Mouse (Mus musculus): ENCODE results near the gene Trap1. TPM values are rescaled to one million over a fixed set of nuclear protein-coding genes. Genes with fewer than 3 reads are reported as not detected.
"Not testable (repeated sequence)": the region's sequence is repeated elsewhere in the genome, so short reads cannot be mapped to it uniquely, and the experiment has no call there.

Gene Trap1
- polyA plus RNA-seq, 1 experiment from 2014 or later, result 82.8 TPM

DNA sequence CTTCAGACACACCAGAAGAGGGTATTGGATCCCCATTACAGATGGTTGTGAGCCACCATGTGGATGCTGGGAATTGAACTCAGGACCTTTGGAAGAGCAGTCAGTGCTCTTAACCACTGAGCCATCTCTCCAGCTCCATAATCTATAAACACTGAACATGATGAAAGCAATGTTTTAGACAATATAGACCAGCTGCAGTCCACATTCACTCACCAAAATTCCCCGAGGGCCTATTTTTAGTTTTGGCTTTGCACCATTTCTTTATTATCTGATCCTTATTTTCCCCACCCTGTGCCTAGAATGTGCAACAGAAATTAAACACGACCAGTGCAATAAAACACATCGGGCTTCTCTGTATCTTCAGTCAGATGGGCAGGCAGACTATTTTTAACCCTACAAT is 2.8 kb upstream of the Trap1 start:
- H3K4me3 ChIP-seq (ENCODE audit: low read depth, low read length); H3K27ac ChIP-seq (ENCODE audit: low read length); H3K4me2 ChIP-seq (ENCODE audit: low read depth, low read length); H3K9me3 ChIP-seq (replicated peaks; ENCODE audit: control insufficient read depth, low read length); H3K9ac ChIP-seq (ENCODE audit: low read depth, low read length); ATAC-seq (ENCODE audit: low read depth); H3K27me3 ChIP-seq (ENCODE audit: control insufficient read depth, insufficient read depth, low read depth, low read length): not testable (repeated sequence)
- H3K36me3 ChIP-seq (ENCODE audit: control insufficient read depth, insufficient read depth), result peaks cover 15% of the 10 kb centered on the region
- 57% methylated on average over 3 of the region's 3 CpGs for WGBS (ENCODE audit: insufficient replicate concordance)
- peaks cover 18% of the 10 kb centered on the region for H3K4me1 ChIP-seq (ENCODE audit: control insufficient read depth, low read depth, low read length)

DNA sequence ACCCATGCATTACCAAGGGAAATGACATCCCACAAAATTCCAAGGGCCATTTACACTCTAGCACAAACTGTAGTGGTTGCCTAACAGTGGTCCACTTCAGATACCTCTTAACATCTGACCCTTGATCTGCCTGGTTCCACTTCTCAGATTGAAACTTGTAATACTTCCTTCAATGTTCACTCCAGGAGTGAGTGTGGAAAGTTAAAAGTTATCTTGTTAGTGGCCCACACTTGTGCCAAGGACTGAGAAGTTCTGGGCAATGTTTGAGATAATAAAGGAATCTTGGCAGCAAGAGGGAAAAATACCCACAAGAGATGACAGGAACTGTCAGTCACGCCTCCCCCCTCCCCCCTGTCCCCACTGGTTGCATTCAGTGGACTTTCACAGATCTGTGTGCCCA is 2.0 kb upstream of the Trap1 start:
- Histone ChIP-seq H3K36me3 (ENCODE audit: control insufficient read depth, insufficient read depth) (peaks cover 8% of the 10 kb centered on the region), H3K4me3 (ENCODE audit: low read depth, low read length) (no peak overlapping the region), H3K9ac (ENCODE audit: low read depth, low read length) (no peak overlapping the region), H3K27ac (ENCODE audit: low read length) (no peak overlapping the region), H3K4me1 (ENCODE audit: control insufficient read depth, low read depth, low read length) (peaks cover 25% of the 10 kb centered on the region), H3K27me3 (ENCODE audit: control insufficient read depth, insufficient read depth, low read depth, low read length) (no peaks in the 10 kb centered on the region), H3K9me3 (replicated peaks; ENCODE audit: control insufficient read depth, low read length) (no peaks in the 10 kb centered on the region), H3K4me2 (ENCODE audit: low read depth, low read length) (no peak overlapping the region)
- ATAC-seq (ENCODE audit: low read depth), result no peak
- 50% methylated on average over 1 of the region's 1 CpGs for WGBS (ENCODE audit: insufficient replicate concordance)

DNA sequence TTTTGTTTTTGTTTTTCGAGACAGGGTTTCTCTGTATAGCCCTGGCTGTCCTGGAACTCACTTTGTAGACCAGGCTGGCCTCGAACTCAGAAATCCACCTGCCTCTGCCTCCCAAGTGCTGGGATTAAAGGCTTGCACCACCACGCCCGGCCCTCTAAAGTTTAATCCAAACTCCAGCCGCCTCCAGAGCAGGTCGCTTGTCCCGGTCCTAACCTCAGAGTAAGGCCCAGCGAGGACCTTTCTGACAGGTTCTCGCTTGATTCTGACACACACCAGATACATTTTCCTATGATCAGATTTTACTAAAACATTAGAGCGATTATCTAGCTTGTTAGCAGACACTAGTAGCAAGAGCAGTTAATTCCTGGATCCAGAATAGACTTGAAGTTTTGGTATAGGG is 675 bp upstream of the Trap1 start:
- ATAC-seq (ENCODE audit: low read depth); H3K9me3 ChIP-seq (replicated peaks; ENCODE audit: control insufficient read depth, low read length); H3K36me3 ChIP-seq (ENCODE audit: control insufficient read depth, insufficient read depth); H3K27me3 ChIP-seq (ENCODE audit: control insufficient read depth, insufficient read depth, low read depth, low read length): not testable (repeated sequence)
- Histone ChIP-seq H3K4me2 (ENCODE audit: low read depth, low read length) (peak overlapping the region; percentile 79), H3K4me3 (ENCODE audit: low read depth, low read length) (peak overlapping the region; percentile 90), H3K27ac (ENCODE audit: low read length) (peak overlapping the region; percentile 75; the same call in 1 of the 2 replicates), H3K9ac (ENCODE audit: low read depth, low read length) (peak overlapping the region; percentile 84; the same call in 1 of the 2 replicates), H3K4me1 (ENCODE audit: control insufficient read depth, low read depth, low read length) (peaks cover 29% of the 10 kb centered on the region)
- 64% methylated on average over 10 of the region's 10 CpGs for WGBS (ENCODE audit: insufficient replicate concordance)

- no peak for ATAC-seq (ENCODE audit: low read depth)
- Histone ChIP-seq H3K4me3 (ENCODE audit: low read depth, low read length) (no peak overlapping the region), H3K27ac (ENCODE audit: low read length) (no peak overlapping the region), H3K9me3 (replicated peaks; ENCODE audit: control insufficient read depth, low read length) (no peaks in the 10 kb centered on the region), H3K36me3 (ENCODE audit: control insufficient read depth, insufficient read depth) (no peaks in the 10 kb centered on the region), H3K27me3 (ENCODE audit: control insufficient read depth, insufficient read depth, low read depth, low read length) (no peaks in the 10 kb centered on the region), H3K4me2 (ENCODE audit: low read depth, low read length) (no peak overlapping the region), H3K9ac (ENCODE audit: low read depth, low read length) (no peak overlapping the region), H3K4me1 (ENCODE audit: control insufficient read depth, low read depth, low read length) (peaks cover 29% of the 10 kb centered on the region)
- WGBS (ENCODE audit: insufficient replicate concordance), result 10% methylated on average over 3 of the region's 3 CpGs
These were observed 2.8 kb downstream of the Trap1 start for GRCm38 (mm10) chr16:4074836-4075235.

GRCm38 (mm10) chr16:4074297-4074696 is 3.3 kb downstream of the Trap1 start:
- H3K4me2 ChIP-seq (ENCODE audit: low read depth, low read length), result no peak overlapping the region
- ATAC-seq (ENCODE audit: low read depth), result no peak
- WGBS (ENCODE audit: insufficient replicate concordance), result 51% methylated on average over 6 of the region's 6 CpGs
- no peaks in the 10 kb centered on the region for H3K27me3 ChIP-seq (ENCODE audit: control insufficient read depth, insufficient read depth, low read depth, low read length)
- H3K9me3 ChIP-seq (replicated peaks; ENCODE audit: control insufficient read depth, low read length), result no peaks in the 10 kb centered on the region
- no peak overlapping the region for H3K4me3 ChIP-seq (ENCODE audit: low read depth, low read length)
- H3K36me3 ChIP-seq (ENCODE audit: control insufficient read depth, insufficient read depth), result no peaks in the 10 kb centered on the region
- H3K9ac ChIP-seq (ENCODE audit: low read depth, low read length), result no peak overlapping the region
- H3K27ac ChIP-seq (ENCODE audit: low read length), result no peak overlapping the region
- peaks cover 29% of the 10 kb centered on the region for H3K4me1 ChIP-seq (ENCODE audit: control insufficient read depth, low read depth, low read length)

- no peak overlapping the region for H3K9ac ChIP-seq (ENCODE audit: low read depth, low read length)
- H3K4me1 ChIP-seq (ENCODE audit: control insufficient read depth, low read depth, low read length), result no peaks in the 10 kb centered on the region
- H3K27ac ChIP-seq (ENCODE audit: low read length), result no peak overlapping the region
- peaks cover 20% of the 10 kb centered on the region for H3K36me3 ChIP-seq (ENCODE audit: control insufficient read depth, insufficient read depth)
- no peaks in the 10 kb centered on the region for H3K9me3 ChIP-seq (replicated peaks; ENCODE audit: control insufficient read depth, low read length)
- WGBS (ENCODE audit: insufficient replicate concordance), result 55% methylated on average over 8 of the region's 8 CpGs
- no peak overlapping the region for H3K4me2 ChIP-seq (ENCODE audit: low read depth, low read length)
- no peaks in the 10 kb centered on the region for H3K27me3 ChIP-seq (ENCODE audit: control insufficient read depth, insufficient read depth, low read depth, low read length)
- 0 out of 2 replicates have a peak, but pooled peaks have one; percentile 13 for ATAC-seq (ENCODE audit: low read depth)
- H3K4me3 ChIP-seq (ENCODE audit: low read depth, low read length), result no peak overlapping the region
These were observed 9.0 kb downstream of the Trap1 start for GRCm38 (mm10) chr16:4068588-4068987.

- no peak overlapping the region for H3K9ac ChIP-seq (ENCODE audit: low read depth, low read length)
- H3K4me3 ChIP-seq (ENCODE audit: low read depth, low read length), result no peak overlapping the region
- ATAC-seq (ENCODE audit: low read depth), result no peak
- H3K4me1 ChIP-seq (ENCODE audit: control insufficient read depth, low read depth, low read length), result no peaks in the 10 kb centered on the region
- WGBS (ENCODE audit: insufficient replicate concordance), result 74% methylated on average over 4 of the region's 4 CpGs
- H3K27me3 ChIP-seq (ENCODE audit: control insufficient read depth, insufficient read depth, low read depth, low read length), result no peaks in the 10 kb centered on the region
- no peak overlapping the region for H3K27ac ChIP-seq (ENCODE audit: low read length)
- peaks cover 27% of the 10 kb centered on the region for H3K36me3 ChIP-seq (ENCODE audit: control insufficient read depth, insufficient read depth)
- no peaks in the 10 kb centered on the region for H3K9me3 ChIP-seq (replicated peaks; ENCODE audit: control insufficient read depth, low read length)
- no peak overlapping the region for H3K4me2 ChIP-seq (ENCODE audit: low read depth, low read length)
These were observed 12.7 kb downstream of the Trap1 start for GRCm38 (mm10) chr16:4064945-4065344.

- 55% methylated on average over 3 of the region's 3 CpGs for WGBS (ENCODE audit: insufficient replicate concordance)
- H3K36me3 ChIP-seq (ENCODE audit: control insufficient read depth, insufficient read depth), result peaks cover 32% of the 10 kb centered on the region
These were observed 23.8 kb downstream of the Trap1 start for GRCm38 (mm10) chr16:4053811-4054210.

GRCm38 (mm10) chr16:4052601-4053000 is 25.0 kb downstream of the Trap1 start:
- Histone ChIP-seq H3K27me3 (ENCODE audit: control insufficient read depth, insufficient read depth, low read depth, low read length) (no peaks in the 10 kb centered on the region), H3K4me3 (ENCODE audit: low read depth, low read length) (no peak overlapping the region), H3K36me3 (ENCODE audit: control insufficient read depth, insufficient read depth) (peaks cover 35% of the 10 kb centered on the region), H3K9me3 (replicated peaks; ENCODE audit: control insufficient read depth, low read length) (no peaks in the 10 kb centered on the region), H3K27ac (ENCODE audit: low read length) (no peak overlapping the region), H3K4me2 (ENCODE audit: low read depth, low read length) (no peak overlapping the region), H3K4me1 (ENCODE audit: control insufficient read depth, low read depth, low read length) (no peaks in the 10 kb centered on the region), H3K9ac (ENCODE audit: low read depth, low read length) (no peak overlapping the region)
- WGBS (ENCODE audit: insufficient replicate concordance), result 84% methylated on average over 4 of the region's 4 CpGs
- no peak for ATAC-seq (ENCODE audit: low read depth)

More at GRCm38 (mm10) chr16:4053811-4054210, 23.8 kb downstream of the Trap1 start:
- H3K27ac ChIP-seq (ENCODE audit: low read length), result no peak overlapping the region
- no peak overlapping the region for H3K4me2 ChIP-seq (ENCODE audit: low read depth, low read length)
- no peak overlapping the region for H3K9ac ChIP-seq (ENCODE audit: low read depth, low read length)
- H3K4me3 ChIP-seq (ENCODE audit: low read depth, low read length), result no peak overlapping the region
- H3K27me3 ChIP-seq (ENCODE audit: control insufficient read depth, insufficient read depth, low read depth, low read length), result no peaks in the 10 kb centered on the region
- H3K4me1 ChIP-seq (ENCODE audit: control insufficient read depth, low read depth, low read length), result no peaks in the 10 kb centered on the region
- no peak for ATAC-seq (ENCODE audit: low read depth)
- no peaks in the 10 kb centered on the region for H3K9me3 ChIP-seq (replicated peaks; ENCODE audit: control insufficient read depth, low read length)

All from liver, embryonic 16.5 days (tissue).